Mouse (Mus musculus): Measurements from ENCODE around the gene Opn5. TPM values are rescaled to one million over a fixed set of nuclear protein-coding genes. Genes with fewer than 3 reads are reported as not detected.

The Opn5 gene
- polyA plus RNA-seq, 1 experiment from 2014 or later = 0.18 TPM

DNA sequence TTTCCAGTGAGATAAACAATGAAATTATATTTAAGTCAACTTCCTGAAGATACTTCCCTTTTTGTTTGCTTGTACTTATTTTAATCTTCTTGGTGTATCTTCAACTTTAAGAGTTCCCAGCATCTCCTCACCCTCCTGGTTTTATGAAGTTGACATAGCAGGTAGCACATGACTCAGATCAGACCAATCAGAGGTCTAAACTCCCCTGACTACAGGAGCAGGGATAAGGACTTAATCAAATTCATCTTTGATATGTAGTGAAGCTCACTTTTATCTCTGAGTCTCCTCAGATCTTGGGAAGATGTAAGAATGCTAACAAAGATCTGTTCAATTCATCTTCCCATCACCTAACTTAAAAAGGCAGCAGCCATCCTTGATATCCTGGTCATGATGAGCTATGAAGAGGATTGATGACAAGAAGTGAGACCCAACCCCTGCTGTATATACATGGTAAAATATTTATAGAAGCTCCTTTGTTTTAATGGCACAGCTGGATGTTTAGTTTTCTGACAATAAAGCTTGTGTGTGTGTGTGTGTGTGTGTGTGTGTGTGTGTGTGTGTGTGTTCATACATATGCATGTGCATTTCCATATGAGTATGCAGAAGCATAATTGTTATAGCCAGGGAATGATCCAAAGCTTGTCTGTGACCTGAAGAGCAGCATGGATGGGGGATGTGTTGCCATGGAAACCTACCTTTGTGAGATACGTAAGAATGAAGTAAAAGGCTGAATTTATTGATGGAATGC lies 28.7 kb downstream of the Opn5 start:
- H3K9me3 ChIP-seq (ENCODE audit: control insufficient read depth, low read length) = no peaks in the 10 kb centered on the region
- ATAC-seq = peak; percentile 58
- no peaks in the 10 kb centered on the region for H3K27me3 ChIP-seq (replicated peaks; ENCODE audit: control insufficient read depth, insufficient read depth, low read length)
- H3K4me1 ChIP-seq (replicated peaks; ENCODE audit: control insufficient read depth, insufficient read depth, low read length) = no peaks in the 10 kb centered on the region; the same call in 1 of the 2 replicates
- H3K9ac ChIP-seq (replicated peaks; ENCODE audit: low read depth, low read length) = no peak overlapping the region
- H3K4me2 ChIP-seq (ENCODE audit: low read length) = no peak overlapping the region
- 4% methylated on average over 1 of the region's 1 CpGs for WGBS
- H3K4me3 ChIP-seq (replicated peaks; ENCODE audit: low read length) = no peak overlapping the region
- H3K36me3 ChIP-seq (ENCODE audit: control insufficient read depth, insufficient read depth) = no peaks in the 10 kb centered on the region
- no peak overlapping the region for H3K27ac ChIP-seq (ENCODE audit: low read length)

DNA sequence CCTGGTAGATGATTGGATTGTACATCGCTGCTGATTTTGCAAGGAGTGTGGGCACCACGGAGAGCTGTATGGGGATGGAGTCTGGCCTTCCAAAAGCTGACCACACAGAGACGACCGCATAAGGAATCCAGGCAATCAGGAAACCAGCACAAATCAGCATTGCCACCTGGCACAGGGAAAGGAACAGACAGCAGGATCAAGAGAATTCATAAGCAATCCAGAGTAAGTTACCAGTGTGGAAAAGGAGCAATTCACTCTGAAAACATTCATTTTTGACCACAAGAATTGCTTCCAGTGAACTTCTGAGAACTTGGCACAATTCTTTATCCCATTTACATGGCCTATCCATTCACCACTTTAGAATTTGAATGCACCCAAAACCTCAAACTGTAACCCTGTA lies 30.6 kb downstream of the Opn5 start:
- Histone ChIP-seq H3K9me3 (ENCODE audit: control insufficient read depth, low read length) (no peaks in the 10 kb centered on the region), H3K4me3 (replicated peaks; ENCODE audit: low read length) (no peak overlapping the region), H3K4me2 (ENCODE audit: low read length) (no peak overlapping the region), H3K9ac (replicated peaks; ENCODE audit: low read depth, low read length) (no peak overlapping the region), H3K27me3 (replicated peaks; ENCODE audit: control insufficient read depth, insufficient read depth, low read length) (no peaks in the 10 kb centered on the region), H3K4me1 (replicated peaks; ENCODE audit: control insufficient read depth, insufficient read depth, low read length) (no peaks in the 10 kb centered on the region; the same call in 1 of the 2 replicates), H3K27ac (ENCODE audit: low read length) (no peak overlapping the region), H3K36me3 (ENCODE audit: control insufficient read depth, insufficient read depth) (no peaks in the 10 kb centered on the region)
- ATAC-seq = no peak
- 82% methylated on average over 4 of the region's 4 CpGs for WGBS

DNA sequence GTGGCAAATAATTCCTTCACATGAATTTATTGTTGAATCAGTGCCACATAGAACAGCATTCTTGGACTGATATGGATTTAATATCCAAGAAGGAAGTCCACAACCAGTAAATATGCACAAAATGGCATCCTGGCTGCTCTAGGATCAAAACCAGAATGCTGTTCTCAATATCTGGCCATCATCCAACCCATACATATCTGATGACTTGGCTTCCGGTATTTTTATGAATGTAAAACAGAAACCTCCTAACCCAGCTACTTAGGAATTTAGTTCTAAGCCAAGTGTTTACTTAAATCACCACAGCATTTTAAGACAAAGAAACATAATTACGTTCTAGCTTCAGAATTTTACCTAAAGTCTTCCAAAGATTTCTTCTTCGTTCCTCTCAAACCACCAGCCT lies 31.0 kb downstream of the Opn5 start:
- H3K9ac ChIP-seq (replicated peaks; ENCODE audit: low read depth, low read length) = no peak overlapping the region
- WGBS = 80% methylated on average over 3 of the region's 3 CpGs
- no peaks in the 10 kb centered on the region for H3K36me3 ChIP-seq (ENCODE audit: control insufficient read depth, insufficient read depth)
- H3K4me2 ChIP-seq (ENCODE audit: low read length) = no peak overlapping the region
- no peak for ATAC-seq
- no peak overlapping the region for H3K27ac ChIP-seq (ENCODE audit: low read length)
- no peaks in the 10 kb centered on the region; the same call in 1 of the 2 replicates for H3K4me1 ChIP-seq (replicated peaks; ENCODE audit: control insufficient read depth, insufficient read depth, low read length)
- no peak overlapping the region for H3K4me3 ChIP-seq (replicated peaks; ENCODE audit: low read length)
- no peaks in the 10 kb centered on the region for H3K9me3 ChIP-seq (ENCODE audit: control insufficient read depth, low read length)
- no peaks in the 10 kb centered on the region for H3K27me3 ChIP-seq (replicated peaks; ENCODE audit: control insufficient read depth, insufficient read depth, low read length)

DNA sequence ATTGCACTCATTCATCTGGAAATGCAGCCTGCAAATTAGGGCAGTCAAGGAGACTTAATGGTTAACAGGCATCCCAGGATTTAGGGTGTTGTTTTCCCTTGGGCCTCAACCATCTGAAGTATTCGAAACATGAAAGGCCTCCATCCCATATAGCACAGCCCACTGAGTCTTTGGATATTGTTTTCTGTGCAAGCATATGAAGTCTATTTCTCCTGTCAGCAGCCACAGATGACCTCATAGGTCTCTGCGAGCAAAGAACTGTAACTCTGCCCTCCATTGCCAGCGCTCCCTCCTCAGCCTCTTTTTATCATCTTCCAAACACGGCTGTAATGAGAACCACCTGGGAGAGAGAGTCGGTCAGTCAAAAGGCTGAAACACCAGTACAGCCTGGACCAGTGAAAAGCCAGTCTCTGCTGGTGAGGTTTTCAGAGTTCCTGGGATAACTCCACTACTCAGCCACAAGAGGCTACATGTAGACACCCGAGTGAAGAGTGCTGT lies 34.5 kb downstream of the Opn5 start:
- H3K4me1 ChIP-seq (replicated peaks; ENCODE audit: control insufficient read depth, insufficient read depth, low read length) = no peaks in the 10 kb centered on the region
- no peaks in the 10 kb centered on the region for H3K36me3 ChIP-seq (ENCODE audit: control insufficient read depth, insufficient read depth)
- 9% methylated on average over 6 of the region's 6 CpGs for WGBS
- no peak overlapping the region for H3K4me3 ChIP-seq (replicated peaks; ENCODE audit: low read length)
- H3K9me3 ChIP-seq (ENCODE audit: control insufficient read depth, low read length) = no peaks in the 10 kb centered on the region
- H3K4me2 ChIP-seq (ENCODE audit: low read length) = no peak overlapping the region
- H3K9ac ChIP-seq (replicated peaks; ENCODE audit: low read depth, low read length) = no peak overlapping the region
- H3K27me3 ChIP-seq (replicated peaks; ENCODE audit: control insufficient read depth, insufficient read depth, low read length) = no peaks in the 10 kb centered on the region
- peak; percentile 76 for ATAC-seq
- no peak overlapping the region for H3K27ac ChIP-seq (ENCODE audit: low read length)

DNA sequence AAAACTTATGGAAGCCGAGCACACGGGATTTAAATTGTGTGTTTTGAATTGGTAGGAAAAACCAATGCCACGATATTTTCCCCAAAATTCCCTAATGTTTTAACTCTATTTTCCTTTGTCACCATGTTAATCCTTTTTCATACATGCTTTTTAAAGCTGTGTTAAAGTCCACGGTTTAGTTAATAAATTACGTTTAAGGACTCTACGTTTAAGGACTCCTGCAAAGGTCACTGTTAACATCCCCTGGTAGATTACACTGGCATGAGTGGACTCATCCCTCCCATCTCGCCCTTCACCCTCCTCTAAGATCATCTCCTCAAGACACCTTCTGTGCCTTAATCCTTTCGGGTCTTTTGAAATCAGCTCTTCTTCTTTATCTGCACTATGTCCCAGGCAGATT lies 37.4 kb downstream of the Opn5 start:
- Histone ChIP-seq H3K9me3 (ENCODE audit: control insufficient read depth, low read length) (no peaks in the 10 kb centered on the region), H3K36me3 (ENCODE audit: control insufficient read depth, insufficient read depth) (no peaks in the 10 kb centered on the region), H3K27ac (ENCODE audit: low read length) (no peak overlapping the region), H3K4me3 (replicated peaks; ENCODE audit: low read length) (no peak overlapping the region), H3K27me3 (replicated peaks; ENCODE audit: control insufficient read depth, insufficient read depth, low read length) (no peaks in the 10 kb centered on the region), H3K9ac (replicated peaks; ENCODE audit: low read depth, low read length) (no peak overlapping the region), H3K4me2 (ENCODE audit: low read length) (no peak overlapping the region), H3K4me1 (replicated peaks; ENCODE audit: control insufficient read depth, insufficient read depth, low read length) (no peaks in the 10 kb centered on the region)
- ATAC-seq = no peak
- 90% methylated on average over 8 of the region's 8 CpGs for WGBS

DNA sequence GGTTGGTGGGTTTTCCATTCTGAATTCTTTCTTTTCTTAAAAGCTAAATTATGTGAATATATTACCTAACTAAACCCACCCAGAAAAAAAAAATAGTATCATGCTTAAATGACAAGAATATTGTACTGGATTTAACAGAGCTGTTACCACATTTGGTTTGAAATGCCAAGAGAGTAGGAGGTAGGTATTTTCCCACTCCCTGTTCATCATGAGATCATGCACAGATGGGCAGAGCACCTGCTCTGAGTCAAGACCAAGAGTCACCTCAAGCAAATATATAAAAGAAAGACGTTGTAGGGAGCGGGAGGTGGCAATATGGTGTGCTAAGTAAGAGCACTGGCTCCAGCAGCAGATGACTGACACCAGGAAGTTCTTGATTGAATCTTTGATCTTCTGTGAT lies 61.6 kb downstream of the Opn5 start:
- Histone ChIP-seq H3K27ac (ENCODE audit: low read length) (no peak overlapping the region), H3K36me3 (ENCODE audit: control insufficient read depth, insufficient read depth) (no peaks in the 10 kb centered on the region), H3K4me1 (replicated peaks; ENCODE audit: control insufficient read depth, insufficient read depth, low read length) (no peaks in the 10 kb centered on the region), H3K9me3 (ENCODE audit: control insufficient read depth, low read length) (no peaks in the 10 kb centered on the region), H3K4me2 (ENCODE audit: low read length) (no peak overlapping the region), H3K9ac (replicated peaks; ENCODE audit: low read depth, low read length) (no peak overlapping the region), H3K4me3 (replicated peaks; ENCODE audit: low read length) (no peak overlapping the region), H3K27me3 (replicated peaks; ENCODE audit: control insufficient read depth, insufficient read depth, low read length) (no peaks in the 10 kb centered on the region)
- ATAC-seq = no peak
- 87% methylated on average over 2 of the region's 2 CpGs for WGBS

DNA sequence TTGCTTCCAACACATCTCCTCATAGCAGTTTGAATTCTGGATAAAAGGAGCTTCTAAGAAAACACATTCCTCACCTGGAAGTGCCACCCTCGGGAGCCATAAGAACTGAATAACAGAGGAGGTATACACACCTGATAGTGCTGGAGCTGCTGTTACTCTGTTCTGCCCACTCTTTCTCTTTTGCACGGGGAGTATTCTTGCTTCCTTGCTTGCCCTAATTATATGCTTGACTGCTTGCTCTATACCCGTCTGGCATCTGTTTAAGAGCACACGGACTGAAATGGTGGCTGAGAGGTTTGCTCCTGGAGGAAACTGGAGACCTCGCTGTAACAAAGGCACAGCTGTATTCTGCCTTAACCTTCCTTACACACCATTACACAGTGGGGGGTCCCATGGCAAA lies 81.0 kb downstream of the Opn5 start:
- no peak overlapping the region for H3K4me2 ChIP-seq (ENCODE audit: low read length)
- no peaks in the 10 kb centered on the region for H3K9me3 ChIP-seq (ENCODE audit: control insufficient read depth, low read length)
- no peaks in the 10 kb centered on the region for H3K36me3 ChIP-seq (ENCODE audit: control insufficient read depth, insufficient read depth)
- ATAC-seq = no peak
- WGBS = 14% methylated on average over 5 of the region's 5 CpGs
- H3K4me3 ChIP-seq (replicated peaks; ENCODE audit: low read length) = no peak overlapping the region
- no peak overlapping the region for H3K9ac ChIP-seq (replicated peaks; ENCODE audit: low read depth, low read length)
- H3K4me1 ChIP-seq (replicated peaks; ENCODE audit: control insufficient read depth, insufficient read depth, low read length) = no peaks in the 10 kb centered on the region
- no peak overlapping the region for H3K27ac ChIP-seq (ENCODE audit: low read length)
- no peaks in the 10 kb centered on the region for H3K27me3 ChIP-seq (replicated peaks; ENCODE audit: control insufficient read depth, insufficient read depth, low read length)

DNA sequence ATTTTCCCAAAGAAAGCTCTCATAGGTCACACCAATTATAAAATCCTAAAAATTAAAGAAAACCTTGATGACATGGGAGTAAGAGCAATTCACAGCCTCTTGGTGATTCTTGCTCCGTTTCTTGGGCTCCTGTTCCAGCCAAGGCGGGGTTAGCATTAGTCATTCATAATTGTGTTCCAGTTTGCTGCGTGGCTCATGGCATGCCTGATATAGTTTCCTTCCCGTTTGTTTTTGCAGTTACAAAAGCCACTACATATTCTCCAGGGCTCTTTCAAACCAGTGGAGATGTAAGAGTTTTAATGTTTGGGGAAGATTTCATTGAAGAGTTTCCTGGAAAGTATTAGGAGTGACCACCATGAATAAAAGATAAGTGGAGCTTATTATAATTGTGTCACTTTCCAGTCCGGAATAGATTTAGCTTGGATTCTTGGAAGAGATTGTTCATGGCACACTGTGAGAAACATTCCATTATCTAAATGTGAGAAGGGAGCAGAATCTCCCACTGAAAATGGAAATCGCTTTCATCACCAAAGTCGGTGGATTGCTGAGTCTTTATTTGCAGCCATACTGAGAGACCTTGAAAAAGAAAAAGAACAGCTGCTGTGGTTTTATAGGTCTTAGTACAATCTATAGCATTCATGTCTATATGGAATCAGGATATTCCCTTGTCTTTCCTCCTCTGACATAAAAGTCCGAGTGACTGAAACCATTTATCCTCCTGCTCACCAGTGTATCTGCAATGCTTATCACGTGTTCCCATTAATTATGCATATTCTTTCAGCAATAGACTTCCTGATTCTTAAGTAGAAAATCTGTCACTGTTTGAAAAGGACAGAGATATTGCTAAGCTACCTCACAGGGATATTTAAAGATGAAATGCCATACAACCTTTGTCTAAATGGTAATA lies 101.6 kb downstream of the Opn5 start:
- 63% methylated on average over 9 of the region's 9 CpGs for WGBS
- Histone ChIP-seq H3K4me2 (ENCODE audit: low read length) (no peak overlapping the region), H3K4me1 (replicated peaks; ENCODE audit: control insufficient read depth, insufficient read depth, low read length) (no peaks in the 10 kb centered on the region), H3K4me3 (replicated peaks; ENCODE audit: low read length) (no peak overlapping the region), H3K9me3 (ENCODE audit: control insufficient read depth, low read length) (no peaks in the 10 kb centered on the region), H3K27me3 (replicated peaks; ENCODE audit: control insufficient read depth, insufficient read depth, low read length) (no peaks in the 10 kb centered on the region), H3K36me3 (ENCODE audit: control insufficient read depth, insufficient read depth) (no peaks in the 10 kb centered on the region), H3K9ac (replicated peaks; ENCODE audit: low read depth, low read length) (no peak overlapping the region), H3K27ac (ENCODE audit: low read length) (no peak overlapping the region)
- no peak for ATAC-seq

Data from forebrain, embryonic 16.5 days (tissue).